Mouse (Mus musculus) midbrain, postnatal 0 days (tissue): ENCODE measurements around the gene 2200002D01Rik. TPM values are rescaled to one million over a fixed set of nuclear protein-coding genes. Genes with fewer than 3 reads are reported as not detected.
A peak's percentile ranks its signal among the peaks of the same experiment; 100 is the strongest.
"Not testable (repeated sequence)": the region's sequence is repeated elsewhere in the genome, so short reads cannot be mapped to it uniquely, and the experiment has no call there.

Experiments used
- ATAC-seq: fragments of 200-750 bp; cut with Nextera tagmentation; 2 replicates; pipeline ENCODE4 v1.8.0; 2017; ENCODE audit warnings: moderate number of reproducible peaks, mild to moderate bottlenecking, moderate TSS enrichment, moderate library complexity; ENCODE audit not compliant: low FRiP score
- DNase-seq: peaks from one replicate; pipeline ENCODE4 v3.0.0-alpha.2; 2015; ENCODE audit warnings: low spot score
- H3K27ac ChIP-seq: fragments of 300-500 bp; sonication (generic); 2 replicates; pipeline ENCODE4 v1.5.1; 2014; ENCODE audit warnings: low read depth, mild to moderate bottlenecking, low read length, mixed read lengths
- H3K27me3 ChIP-seq: fragments of 300-500 bp; sonication (generic); 2 replicates; pipeline ENCODE4 v1.6.1; 2014; ENCODE audit warnings: low read length, control low read depth, mixed read lengths; ENCODE audit not compliant: insufficient read depth
- H3K36me3 ChIP-seq: fragments of 300-500 bp; sonication (generic); 2 replicates; pipeline ENCODE4 v1.6.1; 2014; ENCODE audit warnings: low read length, control low read depth, mixed read lengths; ENCODE audit not compliant: insufficient read depth
- H3K4me1 ChIP-seq: fragments of 300-500 bp; sonication (generic); 2 replicates; pipeline ENCODE4 v1.6.1; 2014; ENCODE audit warnings: mild to moderate bottlenecking, control low read depth, antibody characterized with exemption, low read length, mixed read lengths; ENCODE audit not compliant: insufficient read depth
- H3K4me2 ChIP-seq: fragments of 300-500 bp; sonication (generic); 2 replicates; pipeline ENCODE4 v1.6.1; 2014; ENCODE audit warnings: low read depth, mild to moderate bottlenecking, low read length, mixed read lengths; ENCODE audit not compliant: poor library complexity, severe bottlenecking
- H3K4me3 ChIP-seq: fragments of 300-500 bp; sonication (generic); 2 replicates; pipeline ENCODE4 v1.5.1; 2014; ENCODE audit warnings: low read depth, mild to moderate bottlenecking, low read length, moderate library complexity
- H3K9ac ChIP-seq: fragments of 300-500 bp; sonication (generic); replicated peaks from 2 replicates; pipeline ENCODE4 v1.6.1; 2014; ENCODE audit warnings: mild to moderate bottlenecking, low read length, moderate library complexity, mixed read lengths; ENCODE audit not compliant: poor library complexity, severe bottlenecking
- H3K9me3 ChIP-seq: fragments of 300-500 bp; sonication (generic); 2 replicates; pipeline ENCODE4 v1.6.1; 2016; ENCODE audit warnings: low read length, control low read depth
- CTCF ChIP-seq: IDR thresholded peaks from 2 replicates; pipeline ENCODE4 v1.5.1; 2016; ENCODE audit warnings: antibody characterized with exemption, mild to moderate bottlenecking
- whole genome bisulfite sequencing: fragments of 180-500 bp; shearing (Covaris S2); extraction: QIAGEN DNeasy Blood & Tissue Kit; methylation state at CpG from one replicate; pipeline ENCODE4 v1.1.7; 2014; 5-methylcytosine and 5-hydroxymethylcytosine counted together
- polyA plus RNA-seq: library from polyadenylated mRNA; unstranded; fragments of >200 nt; fragmentation: Nextera tagmentation; extraction: Ambion mirVana; gene quantifications from 2 replicates; pipeline ENCODE4 v1.2.1, GENCODE M21; 2015
- total RNA-seq: library from RNA; depleted of rRNA; stranded (reverse); fragments of >200 nt; gene quantifications from 2 replicates; pipeline ENCODE4 v1.2.3, GENCODE M21; 2014

2200002D01Rik gene
- total and polyA plus RNA-seq, 2 experiments from 2014 or later, result 1.2 TPM; not detected in 1

GRCm38 (mm10) chr7:29247314-29247700, 959 bp downstream of the 2200002D01Rik start:
- TF ChIP-seq CTCF, result peak; percentile 89
- H3K4me2 ChIP-seq, result peak overlapping the region; percentile 32
- DNase-seq (peak; percentile 53), ATAC-seq (no peak)
- 30% methylated on average over 16 of the region's 16 CpGs for WGBS
- H3K4me1 ChIP-seq, result no peaks in the 10 kb centered on the region
- no peak overlapping the region for H3K4me3 ChIP-seq
- peaks cover 19% of the 10 kb centered on the region for H3K36me3 ChIP-seq
- peaks cover 9% of the 10 kb centered on the region; the same call in 1 of the 2 replicates for H3K27me3 ChIP-seq
- no peak overlapping the region for H3K27ac ChIP-seq
- no peak overlapping the region for H3K9ac ChIP-seq
- H3K9me3 ChIP-seq, result no peaks in the 10 kb centered on the region

DNA sequence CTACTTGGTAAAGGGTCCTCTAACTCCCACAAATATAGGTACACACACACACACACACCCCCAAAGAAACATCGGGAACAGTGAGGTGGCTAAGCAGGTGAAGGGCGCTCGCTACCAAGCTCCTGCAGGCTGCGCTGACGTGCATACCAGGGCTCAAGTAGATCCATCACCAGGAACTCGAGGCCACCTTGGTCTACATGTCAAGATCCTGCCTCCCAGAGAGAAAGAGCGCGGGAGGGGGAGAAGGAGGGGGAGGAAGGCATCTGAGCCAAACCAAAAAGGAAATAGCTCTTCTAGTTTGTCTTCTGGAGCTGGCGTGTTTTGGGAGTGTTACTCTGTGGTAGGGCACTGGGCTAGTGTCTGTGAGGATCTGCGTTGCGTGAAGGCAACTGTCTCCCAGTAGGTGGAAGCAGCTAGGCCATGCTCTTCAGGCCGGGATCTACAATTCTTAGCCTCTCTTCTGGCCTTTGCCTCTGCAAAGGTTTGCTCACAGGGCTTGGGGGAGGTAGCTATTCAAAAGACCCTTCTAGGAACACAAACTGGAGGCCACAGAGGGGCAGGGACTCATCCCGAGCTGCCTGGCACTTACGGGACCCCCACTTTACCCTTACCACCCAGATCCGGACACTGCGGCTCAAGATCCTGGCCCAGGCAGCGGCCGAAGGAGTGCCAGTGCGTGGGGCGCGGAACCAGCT, 1.5 kb downstream of the 2200002D01Rik start:
- no peak for TF ChIP-seq CTCF
- Histone ChIP-seq H3K9me3 (no peaks in the 10 kb centered on the region), H3K4me1 (no peaks in the 10 kb centered on the region), H3K36me3 (peaks cover 19% of the 10 kb centered on the region), H3K9ac (no peak overlapping the region), H3K4me2 (no peak overlapping the region), H3K4me3 (no peak overlapping the region), H3K27me3 (peaks cover 9% of the 10 kb centered on the region; the same call in 1 of the 2 replicates), H3K27ac (no peak overlapping the region)
- 88% methylated on average over 21 of the region's 21 CpGs for WGBS
- DNase-seq (no peak), ATAC-seq (no peak)

GRCm38 (mm10) chr7:29246015-29246414, 2.3 kb downstream of the 2200002D01Rik start:
- WGBS, result 80% methylated on average over 5 of the region's 5 CpGs
- DNase-seq (no peak), ATAC-seq (no peak)
- no peak overlapping the region for H3K4me3 ChIP-seq
- H3K36me3 ChIP-seq, result peaks cover 19% of the 10 kb centered on the region
- no peak overlapping the region for H3K9ac ChIP-seq
- H3K27me3 ChIP-seq, result peaks cover 9% of the 10 kb centered on the region; the same call in 1 of the 2 replicates
- no peaks in the 10 kb centered on the region for H3K9me3 ChIP-seq
- TF ChIP-seq CTCF, result no peak
- H3K4me2 ChIP-seq, result no peak overlapping the region
- no peak overlapping the region for H3K27ac ChIP-seq
- H3K4me1 ChIP-seq, result no peaks in the 10 kb centered on the region

DNA sequence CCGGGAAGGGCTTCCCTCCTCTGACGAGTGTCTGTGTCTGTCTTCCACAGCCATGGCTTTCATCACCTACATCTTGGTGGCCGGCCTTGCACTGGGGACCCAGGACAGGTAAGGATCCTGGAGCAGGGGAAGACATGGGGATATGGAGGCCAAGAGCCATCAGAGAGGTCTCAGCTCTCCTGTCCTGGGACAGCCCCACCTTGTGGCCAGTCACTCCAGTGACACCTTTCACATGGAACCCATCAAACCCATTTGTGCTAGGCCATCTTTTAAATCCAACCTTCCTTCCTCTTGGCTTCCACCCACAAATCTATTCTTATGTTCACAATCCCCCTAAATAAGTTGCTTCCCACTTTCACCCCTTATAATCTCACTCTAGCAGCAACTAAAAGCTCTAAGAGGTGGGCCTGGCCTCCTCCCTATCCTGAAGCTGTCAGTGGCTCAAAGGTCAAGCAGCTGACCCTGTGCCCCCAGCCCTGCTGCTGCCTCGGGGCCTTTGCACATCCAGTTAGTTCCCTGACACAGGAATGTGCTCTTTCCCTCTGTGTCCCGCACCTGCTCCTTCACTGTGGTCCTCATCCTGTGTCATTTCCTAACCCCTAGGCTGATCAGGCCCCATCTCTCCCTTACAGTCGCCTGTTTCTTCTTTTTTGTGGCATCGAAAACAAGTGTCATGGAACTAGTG, 3.4 kb downstream of the 2200002D01Rik start:
- Histone ChIP-seq H3K9me3 (no peaks in the 10 kb centered on the region), H3K4me2 (no peak overlapping the region), H3K27me3 (peaks cover 9% of the 10 kb centered on the region; the same call in 1 of the 2 replicates), H3K27ac (no peak overlapping the region), H3K36me3 (peaks cover 21% of the 10 kb centered on the region), H3K4me1 (no peaks in the 10 kb centered on the region), H3K4me3 (no peak overlapping the region), H3K9ac (no peak overlapping the region)
- no peak for ATAC-seq
- peak; percentile 66 for TF ChIP-seq CTCF
- WGBS, result 81% methylated on average over 7 of the region's 7 CpGs
- peak; percentile 15 for DNase-seq

- Histone ChIP-seq H3K27ac (peak within 1 kb of the TSS; percentile 77), H3K4me2 (peak within 1 kb of the TSS; percentile 58), H3K36me3 (0 out of 2 replicates have a peak, but pooled peaks cover 2% of the 10 kb centered on the region), H3K4me1 (peaks cover 2% of the 10 kb centered on the region; the same call in 1 of the 2 replicates), H3K9ac (peak within 1 kb of the TSS; percentile 55), H3K27me3 (no peaks in the 10 kb centered on the region; the same call in 1 of the 2 replicates), H3K9me3 (no peaks in the 10 kb centered on the region), H3K4me3 (peak within 1 kb of the TSS; percentile 43)
- DNase-seq, result peak; percentile 100
- ATAC-seq, result peak; percentile 98
- WGBS, result under 1% methylated on average over 60 of the region's 60 CpGs
- peak; percentile 43 for TF ChIP-seq CTCF
These were observed 10.0 kb downstream of the 2200002D01Rik start, which contains the start of gene Yif1b for GRCm38 (mm10) chr7:29238019-29238967. Yif1b (plus strand) TSS chr7:29238329.

DNA sequence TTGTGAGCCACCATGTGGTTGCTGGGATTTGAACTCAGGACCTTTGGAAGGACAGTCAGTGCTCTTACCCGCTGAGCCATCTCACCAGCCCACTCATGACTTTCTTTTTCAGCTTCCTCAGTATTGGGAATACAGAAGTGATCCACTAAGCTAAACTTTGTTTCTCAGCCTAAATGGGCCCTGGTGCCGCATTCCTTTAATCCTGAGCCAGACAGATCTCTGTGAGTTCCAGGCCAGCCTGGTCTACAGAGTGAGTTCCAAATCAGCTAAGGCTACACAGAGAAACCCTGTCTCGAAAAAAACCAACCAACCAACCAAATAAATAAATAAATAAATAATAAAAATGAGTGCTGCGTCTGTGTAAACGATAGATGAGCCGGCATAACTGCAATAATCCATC, 10.7 kb downstream of the 2200002D01Rik start:
- ATAC-seq, result peak; percentile 20
- peak overlapping the region; percentile 77 for H3K27ac ChIP-seq

More for the DNA sequence above, 10.7 kb downstream of the 2200002D01Rik start:
- not testable (repeated sequence) for H3K4me1 ChIP-seq, H3K36me3 ChIP-seq, H3K9ac ChIP-seq, DNase-seq, H3K27me3 ChIP-seq, H3K9me3 ChIP-seq
- Histone ChIP-seq H3K4me3 (peak overlapping the region; percentile 43), H3K4me2 (peak overlapping the region; percentile 58)
- 23% methylated on average over 6 of the region's 6 CpGs for WGBS
